9 mouse cellular contexts compared by ENCODE assay signal in genomic region chr6:55396622-55397041, GRCm38 (mm10). TPM values are rescaled to one million over a fixed set of nuclear protein-coding genes. Genes with fewer than 3 reads are reported as not detected.
A peak's percentile ranks its signal among the peaks of the same experiment; 100 is the strongest.
DNase-seq lines count a peak whose midpoint lies in the region; ATAC-seq lines count a peak whose summit lies in the region.
"Had no signal": no experiment of that assay in that cellular context is flagged by ENCODE, and none has a peak within 500 bp of the region (broad histone marks: within the 10 kb centered on the region; RNA-seq: fewer than 3 reads in every experiment).

No protein-coding gene starts in this region.

- peak; percentile 22 for DNase-seq in embryo, embryonic 10 days (ENCODE audit: low spot score)
- no peak for DNase-seq in embryo, embryonic 9.5 days (ENCODE audit: extremely low spot score)
- peak; percentile 59 for DNase-seq in adrenal gland, adult 8-10 months
- DNase-seq in left cerebral cortex, postnatal 25 days (ENCODE audit: low spot score in 2 of 2), result peak; percentile 88 to 95
- peak; percentile 90 for DNase-seq in right cerebral cortex, adult 18-20 months
- DNase-seq in thymus, postnatal 10 days (ENCODE audit: low spot score in 2 of 2), result no peak

- peaks cover 5% of the 10 kb centered on the region; the same call in 1 of the 2 replicates for H3K27me3 ChIP-seq in embryonic facial prominence, embryonic 15.5 days
- no peaks in the 10 kb centered on the region for H3K27me3 ChIP-seq in hindbrain, embryonic 13.5 days

- no peaks in the 10 kb centered on the region for H3K9me3 ChIP-seq in embryonic facial prominence, embryonic 15.5 days (replicated peaks)
- no peaks in the 10 kb centered on the region for H3K9me3 ChIP-seq in hindbrain, embryonic 13.5 days

- intact Hi-C loops in left cerebral cortex, postnatal 25 days (cut with DNase I), result loop anchor here (2.0 to 10.0 kb wide), 2 partner anchors 56 to 408 kb away; no protein-coding TSS in a partner anchor

- H3K9ac ChIP-seq in embryonic facial prominence, embryonic 15.5 days, result no peak overlapping the region
- H3K9ac ChIP-seq in hindbrain, embryonic 13.5 days, result no peak overlapping the region

- H3K4me3 ChIP-seq in embryonic facial prominence, embryonic 15.5 days (replicated peaks), result no peak overlapping the region
- H3K4me3 ChIP-seq in hindbrain, embryonic 13.5 days, result no peak overlapping the region

- peak overlapping the region; percentile 25 for H3K4me2 ChIP-seq in embryonic facial prominence, embryonic 15.5 days (replicated peaks)
- H3K4me2 ChIP-seq in hindbrain, embryonic 13.5 days, result no peak overlapping the region

- H3K27ac ChIP-seq in embryonic facial prominence, embryonic 15.5 days (replicated peaks), result peak overlapping the region; percentile 71
- peak overlapping the region; percentile 58; the same call in 1 of the 2 replicates for H3K27ac ChIP-seq in hindbrain, embryonic 13.5 days

- WGBS in embryonic facial prominence, embryonic 15.5 days, result 50% methylated on average over 11 of the region's 11 CpGs
- WGBS in hindbrain, embryonic 13.5 days, result 38% methylated on average over 11 of the region's 11 CpGs

- ATAC-seq in embryonic facial prominence, embryonic 15.5 days (ENCODE audit: insufficient number of reproducible peaks, low FRiP score, low TSS enrichment, low read depth), result 0 out of 2 replicates have a peak, but pooled peaks have one; percentile 30
- ATAC-seq in hindbrain, embryonic 13.5 days (ENCODE audit: low FRiP score), result peak; percentile 70

- no peaks in the 10 kb centered on the region for H3K36me3 ChIP-seq in embryonic facial prominence, embryonic 15.5 days
- no peaks in the 10 kb centered on the region for H3K36me3 ChIP-seq in hindbrain, embryonic 13.5 days

- peaks cover 47% of the 10 kb centered on the region for H3K4me1 ChIP-seq in embryonic facial prominence, embryonic 15.5 days
- H3K4me1 ChIP-seq in hindbrain, embryonic 13.5 days (replicated peaks), result peaks cover 65% of the 10 kb centered on the region

RNA-seq across cellular contexts. Expression of gene Ghrhr, which starts 20.5 kb away (rescaled TPM):
- total RNA-seq in adrenal gland, adult 8-10 months (2022), result not detected
- not detected in 2 replicates for polyA plus RNA-seq in embryonic facial prominence, embryonic 15.5 days (2015; fragmentation: Nextera tagmentation; extraction: Ambion mirVana)
- not detected in 2 replicates for polyA plus RNA-seq in hindbrain, embryonic 13.5 days (2015; fragmentation: Nextera tagmentation; extraction: Ambion mirVana)
- total RNA-seq in left cerebral cortex, postnatal 25 days (2021), result not detected
- polyA plus RNA-seq: liver, adult 2 months had no signal

RNA-seq across cellular contexts. Expression of gene Adcyap1r1, which starts 55.1 kb away (rescaled TPM):
- total RNA-seq in adrenal gland, adult 8-10 months (2022), result 10 to 100 TPM; 43.9 to 62.8 (median 50.4) TPM
- 2.3 TPM in 2 replicates for polyA plus RNA-seq in embryonic facial prominence, embryonic 15.5 days (2015; fragmentation: Nextera tagmentation; extraction: Ambion mirVana)
- polyA plus RNA-seq in hindbrain, embryonic 13.5 days (2015; fragmentation: Nextera tagmentation; extraction: Ambion mirVana), result 45.4 and 51.0 TPM in 2 replicates
- total RNA-seq in left cerebral cortex, postnatal 25 days (2021), result 100 to 1,000 TPM; 108 to 116 TPM

Comparison
In these comparisons a context has a peak if more than half of its experiments do, and no peak if none do; other contexts are left out.
1. DNase-seq: peak in embryo, embryonic 10 days (single experiment), adrenal gland, adult 8-10 months (single experiment), left cerebral cortex, postnatal 25 days (2 of 2) and right cerebral cortex, adult 18-20 months (single experiment); none in embryo, embryonic 9.5 days (single experiment) and thymus, postnatal 10 days (0 of 2).